26 mouse cellular contexts compared by ENCODE assay signal in genomic region chr13:24680951-24681350, GRCm38 (mm10).
"Had no signal": no experiment of that assay in that cellular context is flagged by ENCODE, and none has a peak within 500 bp of the region (broad histone marks: within the 10 kb centered on the region; RNA-seq: fewer than 3 reads in every experiment).

No protein-coding gene starts in this region.

- DNase-seq: gastrocnemius, adult 2 months; gastrocnemius, postnatal 10 days; gastrocnemius, postnatal 25 days; heart, adult 18-20 months; heart, postnatal 10 days; heart, postnatal 4 days; kidney, adult 18-20 months; kidney, adult 8-10 months; kidney, postnatal 10 days; kidney, postnatal 25 days; kidney, postnatal 4 days; left cerebral cortex, postnatal 4 days had no signal

- H3K4me3 ChIP-seq: gastrocnemius, adult 2 months; heart, embryonic 10.5 days; heart, embryonic 12.5 days; hindbrain, embryonic 10.5 days; hindbrain, embryonic 12.5 days; intestine, embryonic 15.5 days; layer of hippocampus, adult 2 months; left cerebral cortex, adult 2 months; limb, embryonic 13.5 days; limb, embryonic 15.5 days; liver, embryonic 12.5 days had no signal

- ATAC-seq: hindbrain, embryonic 16.5 days; inflammation-experienced regulatory T-cells, adult 6 months; intestine, embryonic 15.5 days; intestine, postnatal 0 days; liver, embryonic 12.5 days had no signal

- H3K9ac ChIP-seq: heart, embryonic 12.5 days; hindbrain, embryonic 12.5 days; hindbrain, embryonic 14.5 days; intestine, embryonic 15.5 days; limb, embryonic 13.5 days; limb, embryonic 15.5 days; liver, embryonic 12.5 days had no signal

- H3K27me3 ChIP-seq: heart, embryonic 12.5 days; hindbrain, embryonic 12.5 days; intestine, embryonic 15.5 days; limb, embryonic 13.5 days; limb, embryonic 15.5 days; liver, embryonic 12.5 days had no signal

- H3K36me3 ChIP-seq: hindbrain, embryonic 10.5 days; intestine, embryonic 15.5 days; limb, embryonic 13.5 days; limb, embryonic 15.5 days had no signal

- H3K4me2 ChIP-seq: heart, embryonic 12.5 days; hindbrain, embryonic 12.5 days; hindbrain, embryonic 14.5 days; intestine, embryonic 15.5 days; limb, embryonic 13.5 days; limb, embryonic 15.5 days; liver, embryonic 12.5 days had no signal

- H3K9me3 ChIP-seq: heart, embryonic 10.5 days; heart, embryonic 12.5 days; hindbrain, embryonic 10.5 days; hindbrain, embryonic 12.5 days; intestine, embryonic 15.5 days; limb, embryonic 13.5 days; limb, embryonic 15.5 days; liver, embryonic 12.5 days had no signal

- H3K27ac ChIP-seq: gastrocnemius, adult 2 months; heart, embryonic 10.5 days; hindbrain, embryonic 10.5 days; hindbrain, embryonic 12.5 days; hindbrain, embryonic 14.5 days; intestine, embryonic 15.5 days; layer of hippocampus, adult 2 months; left cerebral cortex, adult 2 months; limb, embryonic 13.5 days; limb, embryonic 15.5 days; liver, embryonic 12.5 days had no signal
